Mouse (Mus musculus) G1E (cell line): ENCODE data around the gene Gm1043. TPM values are rescaled to one million over a fixed set of nuclear protein-coding genes. Genes with fewer than 3 reads are reported as not detected.

Experiments used
- ATAC-seq: 2 replicates; pipeline ENCODE4 v1.8.0; 2016; ENCODE audit warnings: mild to moderate bottlenecking; ENCODE audit not compliant: insufficient number of reproducible peaks, poor library complexity, low FRiP score, severe bottlenecking; ENCODE audit errors: extremely low read depth
- DNase-seq: peaks from one replicate; pipeline ENCODE4 v3.0.0; 2012; ENCODE audit warnings: low spot score
- H3K27me3 ChIP-seq: 2 replicates; pipeline ENCODE4 v1.6.1; 2012; ENCODE audit warnings: mild to moderate bottlenecking, low read length, inconsistent platforms; ENCODE audit not compliant: insufficient read depth
- H3K36me3 ChIP-seq: replicated peaks from 2 replicates; pipeline ENCODE3; 2012; ENCODE audit warnings: mild to moderate bottlenecking, inconsistent platforms
- H3K4me1 ChIP-seq: 2 replicates; pipeline ENCODE4 v1.6.1; 2012; ENCODE audit warnings: low read depth, low read length, inconsistent platforms, mixed read lengths; ENCODE audit not compliant: insufficient read depth
- H3K4me3 ChIP-seq: 2 replicates; pipeline ENCODE4 v1.5.1; 2012; ENCODE audit warnings: low read depth, mild to moderate bottlenecking, inconsistent platforms, low read length, moderate library complexity, mixed read lengths
- H3K9me3 ChIP-seq: replicated peaks from 2 replicates; pipeline ENCODE4 v1.6.1; 2012; ENCODE audit warnings: inconsistent platforms
- CTCF ChIP-seq: IDR thresholded peaks from 2 replicates; pipeline ENCODE4 v1.5.1; 2012; ENCODE audit warnings: low read depth, low read length, inconsistent platforms, mixed read lengths
- GATA1 ChIP-seq: IDR thresholded peaks from 2 replicates; pipeline ENCODE4 v1.6.1; 2012; ENCODE audit warnings: borderline replicate concordance, low read length, inconsistent platforms, mixed read lengths
- GATA2 ChIP-seq: IDR thresholded peaks from 2 replicates; pipeline ENCODE4 v1.6.1; 2012; ENCODE audit warnings: low read depth, low read length, inconsistent platforms, borderline replicate concordance
- POLR2AphosphoS5 ChIP-seq: IDR thresholded peaks from 2 replicates; pipeline ENCODE4 v1.6.1; 2012; ENCODE audit warnings: low read depth, low read length, inconsistent platforms; ENCODE audit not compliant: insufficient replicate concordance
- TAL1 ChIP-seq: conservative IDR thresholded peaks from 2 replicates; pipeline ENCODE4 v1.6.1; 2012; ENCODE audit warnings: low read depth, low read length, inconsistent platforms, mixed read lengths
- polyA plus RNA-seq: library from polyadenylated mRNA; stranded (reverse); fragments of >175 nt; gene quantifications from 2 replicates; pipeline ENCODE4 v1.2.3, GENCODE M21; 2012
- total RNA-seq, 2 experiments: library from RNA; stranded (forward) in 1 of 2; stranded (reverse) in 1 of 2; fragments of 200-1000 nt in 1 of 2; fragments of >200 nt in 1 of 2; fragmentation: Nextera tagmentation in 1 of 2; gene quantifications; 2 replicates each; pipeline ENCODE4 v1.2.3; 2014 to 2017

Gm1043 gene
- total and polyA plus RNA-seq, 3 experiments: 0.38 TPM; not detected in 2

DNA sequence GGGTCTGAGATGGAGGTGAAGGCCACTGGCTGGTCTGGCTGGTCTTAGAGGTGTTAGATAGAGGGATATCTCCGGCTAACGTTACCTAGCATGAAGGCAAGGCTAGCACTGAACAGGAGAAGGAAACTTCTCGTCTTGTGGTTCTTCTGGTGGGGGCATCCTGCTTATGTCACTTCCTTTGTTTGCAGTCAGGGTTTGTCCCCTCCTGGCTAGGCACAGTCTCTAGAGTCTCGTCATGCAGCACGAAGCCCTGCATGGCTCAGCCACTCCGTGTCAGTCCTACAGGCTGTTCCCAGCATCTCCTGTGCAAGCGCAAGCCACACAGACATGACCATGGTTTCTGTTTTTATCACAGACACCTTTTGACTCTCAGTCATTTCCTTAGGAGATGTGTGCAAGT, 73.2 kb downstream of the Gm1043 start:
- Histone ChIP-seq H3K4me3 (no peak overlapping the region), H3K36me3 (no peaks in the 10 kb centered on the region), H3K27me3 (peaks cover 5% of the 10 kb centered on the region; the same call in 1 of the 2 replicates), H3K4me1 (no peaks in the 10 kb centered on the region), H3K9me3 (peaks cover 53% of the 10 kb centered on the region)
- TF ChIP-seq POLR2AphosphoS5 (no peak), TAL1 (no peak)
- DNase-seq (no peak), ATAC-seq (no peak)

DNA sequence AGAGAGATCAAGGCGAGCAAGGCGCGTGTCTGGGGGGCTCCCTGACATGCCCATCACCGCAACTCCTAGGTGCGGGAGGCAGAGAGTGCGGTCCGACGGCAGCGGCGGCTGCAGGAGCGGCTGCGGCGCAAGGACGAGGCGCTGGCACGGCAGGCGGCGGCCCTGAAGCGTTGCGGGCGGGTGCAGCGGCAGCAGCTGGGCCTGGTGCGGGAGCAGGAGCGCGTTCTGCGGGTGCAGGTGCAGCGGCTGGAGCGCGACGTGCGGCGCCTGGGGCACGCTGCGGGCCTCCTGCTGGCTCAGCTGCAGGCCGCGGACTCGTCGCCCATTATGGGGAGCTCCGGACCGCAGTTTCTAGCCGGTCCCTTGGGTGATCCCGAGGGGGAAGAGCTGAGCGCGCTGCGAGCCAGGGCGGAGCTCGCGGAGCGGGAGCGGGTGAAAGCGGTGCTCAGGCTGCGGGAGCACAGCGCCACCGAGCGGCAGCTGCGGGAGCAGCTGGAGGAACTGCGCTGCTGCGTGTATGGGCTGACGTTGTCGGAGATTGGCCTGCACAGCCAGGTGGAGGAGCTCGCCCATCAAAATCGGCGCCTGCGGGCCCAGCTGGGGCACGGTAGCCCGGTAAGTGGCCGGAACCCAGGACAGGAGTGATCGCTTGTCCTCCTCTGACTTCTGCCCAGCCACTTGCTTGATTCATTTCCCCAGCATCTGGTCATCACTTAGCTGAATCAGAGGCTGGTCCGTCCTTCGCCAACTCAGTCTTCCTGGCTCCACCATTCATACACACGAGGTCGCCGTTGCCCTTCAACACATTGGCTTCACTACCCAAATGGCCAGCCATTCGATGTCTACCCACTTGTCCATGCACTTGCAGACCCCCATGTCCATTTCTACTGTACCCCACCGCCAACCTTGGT, 78.0 kb downstream of the Gm1043 start:
- H3K27me3 ChIP-seq: peaks cover 2% of the 10 kb centered on the region; the same call in 1 of the 2 replicates
- peaks cover 34% of the 10 kb centered on the region for H3K9me3 ChIP-seq
- ATAC-seq (no peak), DNase-seq (no peak)
- TF ChIP-seq POLR2AphosphoS5 (no peak), TAL1 (no peak), CTCF (no peak), GATA1 (no peak), GATA2 (no peak)
- no peak overlapping the region; the same call in 1 of the 2 replicates for H3K4me3 ChIP-seq
- H3K36me3 ChIP-seq: no peaks in the 10 kb centered on the region
- H3K4me1 ChIP-seq: no peaks in the 10 kb centered on the region

DNA sequence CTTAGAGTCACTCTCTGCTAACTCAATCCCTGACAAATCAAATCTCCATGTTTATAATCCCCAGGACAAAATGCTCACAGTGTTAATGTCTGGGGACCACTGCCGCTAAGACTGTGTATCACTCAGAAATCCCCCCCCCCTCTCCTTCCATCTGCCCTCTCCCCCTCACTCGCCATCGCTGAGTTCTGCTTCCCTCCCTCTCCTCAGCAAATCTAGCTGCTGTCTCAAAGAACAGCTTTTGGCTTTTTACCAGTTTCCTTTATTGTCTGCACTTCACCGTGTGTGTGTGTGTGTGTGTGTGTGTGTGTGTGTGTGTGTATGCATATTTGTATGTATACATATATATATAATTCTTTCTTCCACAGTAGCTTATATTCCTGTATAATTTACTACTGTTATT, 91.3 kb downstream of the Gm1043 start:
- ATAC-seq (no peak), DNase-seq (no peak)
- Histone ChIP-seq H3K4me3 (no peak overlapping the region), H3K9me3 (peaks cover 39% of the 10 kb centered on the region), H3K36me3 (no peaks in the 10 kb centered on the region), H3K27me3 (no peaks in the 10 kb centered on the region), H3K4me1 (no peaks in the 10 kb centered on the region)
- no peak for TF ChIP-seq TAL1
- no peak for TF ChIP-seq GATA1
- no peak for TF ChIP-seq GATA2
- no peak for TF ChIP-seq POLR2AphosphoS5
- TF ChIP-seq CTCF: no peak

DNA sequence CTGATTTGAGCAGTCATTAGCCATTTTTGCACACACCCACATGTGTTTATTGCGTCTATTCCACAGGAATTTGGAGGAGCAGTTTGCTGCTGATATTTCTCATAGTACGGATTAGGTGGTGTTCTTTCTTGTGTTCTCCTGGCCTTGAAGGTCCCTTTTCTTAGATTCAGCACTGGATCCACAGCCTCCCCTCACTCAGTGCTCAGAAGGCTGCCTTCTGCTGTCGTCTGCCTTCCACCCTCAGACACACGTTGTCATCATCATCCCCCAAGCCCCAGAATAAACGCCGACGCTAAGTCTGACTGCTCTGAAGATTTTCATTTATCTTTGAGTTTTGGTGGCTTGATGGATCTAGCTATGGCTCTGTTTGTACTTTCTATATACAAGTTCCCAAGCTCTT, 91.9 kb downstream of the Gm1043 start:
- no peak for DNase-seq
- Histone ChIP-seq H3K4me1 (no peaks in the 10 kb centered on the region), H3K27me3 (no peaks in the 10 kb centered on the region), H3K9me3 (peaks cover 41% of the 10 kb centered on the region), H3K36me3 (no peaks in the 10 kb centered on the region), H3K4me3 (no peak overlapping the region)
- TF ChIP-seq GATA2 (no peak), POLR2AphosphoS5 (no peak), CTCF (no peak), GATA1 (no peak), TAL1 (no peak)
- no peak for ATAC-seq

DNA sequence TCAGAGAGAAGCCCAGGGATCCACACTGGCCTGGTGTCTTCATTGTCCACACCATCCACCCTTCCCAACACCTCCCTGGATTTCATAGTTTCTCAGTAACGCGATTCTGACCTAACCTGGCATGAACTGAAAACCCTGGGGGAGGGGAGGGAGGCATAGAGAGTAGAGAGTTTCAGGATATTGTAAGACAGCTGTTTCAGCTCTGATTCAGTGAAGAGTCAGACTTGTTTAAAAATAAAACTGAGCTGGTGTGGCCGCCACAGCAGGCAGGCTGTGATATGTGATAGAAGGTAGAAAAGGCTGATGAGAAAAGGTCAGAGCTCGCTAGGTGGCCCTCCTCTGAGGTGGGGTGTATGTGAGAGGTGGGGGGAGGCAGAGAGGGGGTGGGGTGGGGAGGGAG, 93.6 kb downstream of the Gm1043 start:
- ATAC-seq: no peak
- H3K9me3 ChIP-seq: peaks cover 31% of the 10 kb centered on the region
- no peaks in the 10 kb centered on the region for H3K4me1 ChIP-seq
- no peaks in the 10 kb centered on the region for H3K36me3 ChIP-seq
- no peak for DNase-seq
- no peak overlapping the region for H3K4me3 ChIP-seq
- TF ChIP-seq TAL1 (no peak), POLR2AphosphoS5 (no peak), CTCF (no peak), GATA1 (no peak), GATA2 (no peak)
- H3K27me3 ChIP-seq: no peaks in the 10 kb centered on the region

DNA sequence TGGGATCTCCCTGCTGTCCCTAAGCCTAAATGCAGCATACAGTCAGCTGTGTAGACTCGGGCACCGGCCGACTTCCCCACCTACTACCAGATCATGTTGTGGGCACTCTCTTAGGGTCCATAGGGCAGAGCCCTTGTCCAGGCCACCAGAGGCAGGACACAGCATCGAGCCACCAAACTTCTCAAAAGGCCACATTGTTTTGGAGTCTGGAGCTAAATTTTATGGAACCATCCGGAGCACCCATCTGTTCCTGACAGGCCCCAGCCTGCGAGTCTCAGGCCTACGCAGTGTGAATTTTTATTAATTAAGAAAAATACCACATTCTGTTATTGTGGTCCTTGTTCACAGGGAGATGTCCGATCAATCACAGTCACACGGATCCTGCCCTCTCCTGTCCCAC, 94.7 kb downstream of the Gm1043 start:
- Histone ChIP-seq H3K27me3 (no peaks in the 10 kb centered on the region), H3K4me3 (no peak overlapping the region), H3K36me3 (no peaks in the 10 kb centered on the region), H3K4me1 (no peaks in the 10 kb centered on the region), H3K9me3 (peaks cover 27% of the 10 kb centered on the region)
- no peak for DNase-seq
- ATAC-seq: no peak
- no peak for TF ChIP-seq CTCF
- no peak for TF ChIP-seq GATA2
- TF ChIP-seq GATA1: no peak

DNA sequence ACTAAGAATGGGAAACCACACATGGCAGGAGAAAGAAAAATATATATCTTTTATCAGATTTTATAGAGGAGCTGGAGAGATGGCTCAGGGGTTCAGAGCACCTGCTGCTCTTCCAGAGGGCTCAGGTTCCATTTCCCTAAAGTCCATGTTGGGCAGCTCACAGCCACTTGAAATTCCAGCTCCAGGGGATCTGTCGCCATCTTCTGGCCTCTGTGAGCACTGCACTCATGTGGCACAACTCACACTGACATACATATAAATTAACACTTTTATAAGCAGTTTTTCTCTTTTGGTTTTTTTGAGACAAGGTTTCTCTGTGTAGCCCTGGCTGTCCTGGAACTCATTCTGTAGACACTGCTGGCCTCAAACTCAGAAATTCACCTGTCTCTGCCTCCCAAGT, 95.5 kb downstream of the Gm1043 start:
- no peak for ATAC-seq
- peaks cover 32% of the 10 kb centered on the region for H3K9me3 ChIP-seq
- H3K36me3 ChIP-seq: no peaks in the 10 kb centered on the region
- TF ChIP-seq CTCF (no peak), GATA2 (no peak), GATA1 (no peak), POLR2AphosphoS5 (no peak), TAL1 (no peak)
- DNase-seq: no peak
- no peaks in the 10 kb centered on the region for H3K27me3 ChIP-seq
- H3K4me1 ChIP-seq: no peaks in the 10 kb centered on the region
- no peak overlapping the region for H3K4me3 ChIP-seq
